Mouse (Mus musculus): ENCODE results near the gene 4930470P17Rik.

Gene 4930470P17Rik

GRCm38 (mm10) chr2:170579551-170579950, 22.3 kb downstream of the 4930470P17Rik start:
- DNase-seq (ENCODE audit: low read depth, low spot score): no peak

DNA sequence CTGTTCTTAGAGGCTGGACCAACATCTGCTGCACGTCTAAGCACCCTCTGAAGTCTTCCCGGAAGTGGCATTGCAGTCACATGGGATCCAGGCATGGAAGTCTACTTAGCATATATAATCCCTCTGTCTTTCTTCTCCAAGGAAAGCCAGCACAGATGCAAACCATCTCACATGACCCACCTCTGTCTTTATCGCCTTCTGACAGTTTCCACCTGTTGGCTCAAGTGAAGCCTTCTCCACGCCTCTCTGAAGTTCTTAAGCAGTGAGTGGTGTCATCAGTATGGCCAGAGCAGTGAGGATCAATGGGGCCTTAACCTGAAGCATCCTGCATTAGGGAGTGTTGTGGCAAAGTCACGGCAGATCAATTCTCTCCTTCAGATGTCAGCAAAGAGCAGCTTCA, 23.2 kb downstream of the 4930470P17Rik start:
- DNase-seq (ENCODE audit: low read depth, low spot score): no peak

GRCm38 (mm10) chr2:170577502-170577901, 24.3 kb downstream of the 4930470P17Rik start:
- DNase-seq (ENCODE audit: low read depth, low spot score): no peak

- no peak for DNase-seq (ENCODE audit: low read depth, low spot score)
These were observed 25.7 kb downstream of the 4930470P17Rik start for GRCm38 (mm10) chr2:170576077-170576476.

DNA sequence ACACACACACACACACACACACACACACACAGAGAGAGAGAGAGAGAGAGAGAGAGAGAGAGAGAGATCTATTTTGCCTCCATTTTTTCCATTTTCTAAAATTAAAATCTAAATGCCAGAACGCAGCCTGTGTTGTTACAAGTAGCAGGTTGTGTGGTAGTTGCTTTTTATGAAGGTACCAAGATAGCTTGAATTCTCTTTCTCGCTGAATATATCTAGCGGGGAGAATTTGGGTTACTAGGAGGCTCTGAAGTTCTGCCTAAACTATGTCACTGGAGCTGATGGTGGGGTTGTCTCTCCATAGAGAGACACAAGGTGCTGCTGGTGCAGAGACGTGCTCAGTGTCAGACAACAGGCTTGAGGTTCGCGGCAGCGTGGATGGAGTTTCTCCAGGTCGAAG, 36.8 kb downstream of the 4930470P17Rik start:
- no peak for DNase-seq (ENCODE audit: low read depth, low spot score)

DNA sequence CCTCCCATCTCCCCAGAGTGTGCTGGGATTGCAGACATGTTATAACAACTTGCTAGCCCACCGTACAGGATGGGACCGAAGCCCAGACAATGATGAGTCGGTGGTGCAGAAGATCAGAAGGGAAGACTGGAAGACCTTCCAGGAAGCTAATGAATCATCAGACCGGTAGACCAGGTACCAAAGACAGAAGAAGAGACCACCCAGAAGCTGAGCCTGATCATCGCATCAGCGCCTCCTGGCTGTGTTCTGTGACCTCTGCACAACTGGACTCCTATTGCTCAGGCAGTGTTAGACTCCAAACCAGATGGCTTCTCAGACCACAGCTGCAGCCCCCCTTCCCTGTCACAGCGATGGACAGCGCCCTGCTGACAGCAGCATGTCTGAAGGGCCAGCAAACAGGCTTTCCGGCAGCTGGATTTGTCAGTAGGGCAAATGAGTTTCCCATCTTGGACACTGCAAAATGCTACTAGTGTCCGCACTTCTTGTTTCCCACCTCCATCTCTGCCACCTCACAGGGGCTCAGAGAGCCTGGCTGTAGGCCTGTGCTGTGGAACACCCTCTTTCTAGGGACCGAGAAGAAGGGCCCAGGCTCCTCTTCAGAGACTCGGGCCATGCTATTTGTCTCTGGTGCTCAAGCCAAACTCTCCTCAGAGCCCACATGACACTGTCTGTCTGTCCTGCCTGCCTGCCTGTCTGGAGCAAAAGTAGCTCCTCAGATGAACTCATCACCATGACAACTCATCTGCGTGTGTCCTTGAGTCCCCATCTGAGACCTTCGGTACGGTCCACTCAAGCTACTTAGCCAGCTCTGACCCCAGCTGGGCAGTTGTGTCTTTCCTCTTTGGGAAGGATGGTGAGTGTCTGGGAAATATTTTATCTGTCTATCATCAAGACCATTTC, 37.6 kb downstream of the 4930470P17Rik start:
- DNase-seq (ENCODE audit: low read depth, low spot score): no peak

DNA sequence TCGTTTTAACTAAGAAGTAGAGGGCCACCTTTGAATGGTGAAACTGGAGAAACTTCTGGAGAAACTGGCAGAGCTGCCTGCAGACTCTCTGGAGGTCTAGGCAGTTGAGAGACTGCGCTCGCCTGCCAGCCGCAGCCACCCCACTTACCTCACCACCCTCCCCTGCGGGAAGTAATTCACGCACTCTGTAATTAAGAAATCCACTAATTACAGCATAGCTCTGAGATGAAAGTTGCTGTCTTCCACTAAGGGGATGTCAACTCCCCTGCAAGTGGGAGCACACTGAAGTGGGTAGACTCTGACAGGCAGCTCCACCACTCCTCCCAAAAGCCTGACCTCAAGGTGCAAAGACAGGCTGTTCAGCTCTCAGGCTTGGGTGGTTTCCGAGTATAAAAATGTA, 49.7 kb downstream of the 4930470P17Rik start:
- no peak for DNase-seq (ENCODE audit: low read depth, low spot score)

- DNase-seq (ENCODE audit: low read depth, low spot score): no peak
These were observed 51.6 kb downstream of the 4930470P17Rik start for GRCm38 (mm10) chr2:170550240-170550639.

DNA sequence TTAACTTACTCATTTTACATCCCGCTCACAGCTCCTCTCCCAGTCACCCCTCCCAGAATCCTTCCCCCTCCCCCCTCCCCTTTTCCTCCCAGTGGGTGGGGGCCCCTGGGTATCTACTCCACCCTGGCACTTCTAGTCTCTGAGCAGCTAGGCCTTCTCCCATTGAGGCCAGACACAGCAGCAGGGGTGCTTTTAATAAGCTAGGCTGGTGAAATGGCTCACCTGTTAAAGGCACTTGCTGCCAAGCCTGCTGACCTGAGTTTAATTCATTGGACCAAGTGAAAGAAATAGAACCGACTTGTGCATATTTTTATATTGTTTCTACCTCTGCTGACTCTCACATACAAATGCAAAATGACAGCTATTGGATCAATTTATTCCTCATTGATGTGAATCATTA, 52.7 kb downstream of the 4930470P17Rik start:
- DNase-seq (ENCODE audit: low read depth, low spot score): no peak

- DNase-seq (ENCODE audit: low read depth, low spot score): no peak
These were observed 53.8 kb downstream of the 4930470P17Rik start for GRCm38 (mm10) chr2:170548046-170548445.

- no peak for DNase-seq (ENCODE audit: low read depth, low spot score)
These were observed 54.3 kb downstream of the 4930470P17Rik start for GRCm38 (mm10) chr2:170547526-170547925.

DNA sequence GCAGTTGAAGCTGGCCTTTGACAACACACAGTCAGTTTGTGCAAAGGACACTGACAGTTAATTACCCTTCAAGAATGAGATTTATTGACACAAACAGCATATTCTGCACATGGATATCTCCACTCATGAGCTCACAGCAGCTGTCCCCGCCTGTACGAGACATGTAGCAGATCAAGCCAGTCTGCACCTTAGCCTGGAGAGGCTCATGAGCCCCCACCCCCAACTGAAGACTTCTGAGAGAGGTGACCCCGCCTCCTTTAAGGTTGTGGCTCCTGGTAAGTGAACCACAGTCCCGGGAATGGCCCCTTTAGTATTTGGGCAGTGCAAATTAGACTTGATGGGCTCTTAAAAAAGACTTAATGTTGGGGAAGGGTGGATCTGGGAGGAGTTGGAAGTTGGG, 56.1 kb downstream of the 4930470P17Rik start:
- DNase-seq (ENCODE audit: low read depth, low spot score): no peak

- no peak for DNase-seq (ENCODE audit: low read depth, low spot score)
These were observed 56.9 kb downstream of the 4930470P17Rik start for GRCm38 (mm10) chr2:170544950-170545349.

GRCm38 (mm10) chr2:170544159-170544558, 57.7 kb downstream of the 4930470P17Rik start:
- no peak for DNase-seq (ENCODE audit: low read depth, low spot score)

DNA sequence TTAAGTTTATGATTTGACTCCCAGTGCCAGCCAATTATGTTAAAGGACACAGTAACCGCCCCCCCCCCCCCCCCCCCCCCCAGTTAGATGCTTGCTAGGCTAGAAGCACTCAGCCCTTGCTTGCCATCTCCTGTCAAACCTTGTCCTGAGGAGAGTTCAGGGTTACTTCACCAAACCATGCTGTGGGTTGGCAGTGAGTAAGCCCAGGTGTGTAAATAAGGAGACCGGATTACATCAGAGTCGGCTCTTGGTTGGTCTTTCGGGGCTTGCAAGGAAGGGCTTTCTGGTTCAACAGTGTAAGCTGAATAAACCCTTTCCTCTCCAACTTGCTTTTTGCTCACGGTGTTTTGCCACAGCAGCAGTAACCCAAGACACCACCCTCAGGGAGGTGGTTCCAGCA, 58.2 kb downstream of the 4930470P17Rik start:
- no peak for DNase-seq (ENCODE audit: low read depth, low spot score)

GRCm38 (mm10) chr2:170539211-170539610, 62.6 kb downstream of the 4930470P17Rik start:
- no peak for DNase-seq (ENCODE audit: low read depth, low spot score)

DNA sequence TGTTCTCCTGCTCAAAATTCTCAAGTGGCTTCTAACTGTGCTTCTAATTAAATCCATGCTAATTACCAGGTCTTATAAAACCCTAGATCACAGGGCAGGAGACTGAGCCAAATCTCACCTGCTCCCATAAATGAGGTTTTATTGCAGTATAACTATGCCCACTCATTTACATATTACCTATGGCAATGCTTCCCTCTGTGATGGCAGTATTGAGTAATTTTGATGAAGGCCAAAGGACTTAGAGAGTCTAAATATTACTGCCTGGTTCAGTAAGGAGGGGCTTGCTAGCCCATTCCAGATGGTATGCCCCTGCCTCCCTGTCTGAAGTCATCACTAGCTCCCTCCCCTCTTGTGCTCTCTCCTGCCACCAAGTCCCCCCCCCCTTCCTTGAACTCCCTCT, 66.0 kb downstream of the 4930470P17Rik start:
- no peak for DNase-seq (ENCODE audit: low read depth, low spot score)

DNA sequence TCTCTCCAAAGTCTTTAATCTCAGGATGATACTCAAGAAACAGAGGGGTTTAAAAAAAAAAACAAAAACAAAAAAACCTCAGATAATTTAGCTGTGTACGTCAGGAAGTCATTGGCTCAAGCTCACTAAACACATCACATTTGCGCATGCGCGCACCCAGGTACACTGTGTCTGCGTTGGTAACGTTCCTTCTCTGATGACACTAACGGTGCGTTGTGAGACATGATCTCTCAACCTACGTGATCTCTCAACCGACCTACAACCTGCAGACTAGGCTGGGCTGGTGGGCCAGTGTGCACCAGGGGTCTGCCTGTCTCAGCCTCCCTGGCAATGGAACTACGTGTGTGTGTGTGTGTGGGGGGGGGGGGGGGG, 67.0 kb downstream of the 4930470P17Rik start:
- no peak for DNase-seq (ENCODE audit: low read depth, low spot score)

DNA sequence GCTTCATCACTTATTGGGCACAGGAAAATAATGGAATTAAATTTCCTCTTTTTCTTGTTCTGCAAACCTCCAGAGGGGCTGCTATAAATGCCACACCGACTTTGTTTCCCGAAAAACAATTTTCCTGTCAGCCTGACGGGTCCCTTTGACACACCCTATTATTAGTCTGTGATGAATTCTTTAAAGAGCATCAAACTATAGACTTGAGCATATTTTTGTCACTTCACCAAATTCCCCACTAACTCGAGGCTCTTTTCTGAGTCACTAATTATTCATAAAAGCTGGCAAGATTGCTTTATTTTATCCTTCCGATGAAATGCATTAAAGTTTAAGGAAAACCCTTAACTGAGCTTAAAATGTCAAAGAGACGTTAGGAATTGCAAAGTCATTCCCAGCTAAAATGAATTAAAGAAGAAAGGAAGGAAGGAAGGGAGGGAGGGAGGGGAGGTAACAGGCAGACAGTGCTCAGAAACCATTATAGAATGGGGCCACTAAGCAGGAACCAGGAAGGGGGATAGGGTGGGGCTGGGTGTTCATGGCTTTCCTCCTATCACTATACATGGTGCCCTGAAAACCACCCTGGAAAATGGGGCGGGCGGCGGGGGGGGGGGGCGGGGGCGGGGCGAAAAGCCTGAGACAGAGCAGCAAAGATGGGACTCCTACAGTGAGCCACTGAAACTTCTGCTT, 67.6 kb downstream of the 4930470P17Rik start:
- DNase-seq (ENCODE audit: low read depth, low spot score): no peak

- no peak for DNase-seq (ENCODE audit: low read depth, low spot score)
These were observed 71.6 kb downstream of the 4930470P17Rik start for GRCm38 (mm10) chr2:170530256-170530655.

DNA sequence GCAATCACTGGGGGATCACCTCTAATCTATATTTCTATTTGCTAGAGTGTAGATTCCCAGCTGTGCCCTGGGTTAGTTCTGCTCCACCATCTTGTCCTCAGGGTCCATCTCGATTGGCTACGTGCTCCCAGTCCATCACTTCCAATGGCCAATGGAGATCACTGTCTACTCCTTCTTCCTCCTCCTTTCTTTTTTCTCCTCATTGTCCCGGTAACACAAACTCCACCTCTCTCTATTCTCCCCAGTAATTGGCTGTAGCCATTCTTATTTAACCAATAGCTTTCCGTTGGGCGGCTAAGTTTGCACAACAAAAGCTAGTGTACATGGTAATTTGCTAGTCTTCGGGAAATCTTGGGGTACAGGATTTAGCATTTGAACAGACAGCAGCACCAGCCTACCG, 72.1 kb downstream of the 4930470P17Rik start:
- DNase-seq (ENCODE audit: low read depth, low spot score): no peak

All from skeletal muscle tissue, adult 2 months (tissue).